ENCODE assay signal across 26 mouse cellular contexts in genomic region chr12:75748574-75748973, GRCm38 (mm10).
"Had no signal": no experiment of that assay in that cellular context is flagged by ENCODE, and none has a peak within 500 bp of the region (broad histone marks: within the 10 kb centered on the region; RNA-seq: fewer than 3 reads in every experiment).

No protein-coding gene starts in this region.

- DNase-seq: gastrocnemius, adult 2 months; gastrocnemius, postnatal 10 days; gastrocnemius, postnatal 25 days; heart, adult 18-20 months; heart, postnatal 10 days; heart, postnatal 4 days; kidney, adult 11 months; kidney, adult 2 months; kidney, adult 9 months; kidney, postnatal 14 days; kidney, postnatal 36 days; layer of hippocampus, adult 9-11 months; layer of hippocampus, postnatal 36 days; left cerebral cortex, postnatal 4 days had no signal

- H3K27me3 ChIP-seq: hindbrain, embryonic 12.5 days; kidney, embryonic 15.5 days; limb, embryonic 13.5 days; limb, embryonic 15.5 days had no signal

- H3K36me3 ChIP-seq: hindbrain, embryonic 10.5 days; hindbrain, embryonic 12.5 days; kidney, embryonic 15.5 days; limb, embryonic 13.5 days; limb, embryonic 15.5 days; liver, embryonic 12.5 days had no signal

- H3K4me2 ChIP-seq: heart, embryonic 11.5 days; hindbrain, embryonic 12.5 days; hindbrain, embryonic 14.5 days; kidney, embryonic 15.5 days; limb, embryonic 13.5 days; limb, embryonic 15.5 days; liver, embryonic 12.5 days had no signal

- ATAC-seq: hindbrain, embryonic 16.5 days; inflammation-experienced regulatory T-cells, adult 6 months; intestine, embryonic 16.5 days; liver, embryonic 12.5 days had no signal

- H3K9me3 ChIP-seq: hindbrain, embryonic 10.5 days; hindbrain, embryonic 12.5 days; kidney, embryonic 15.5 days; limb, embryonic 13.5 days; limb, embryonic 15.5 days; liver, embryonic 12.5 days had no signal

- H3K4me3 ChIP-seq: gastrocnemius, adult 2 months; hindbrain, embryonic 10.5 days; hindbrain, embryonic 12.5 days; kidney, embryonic 15.5 days; limb, embryonic 13.5 days; limb, embryonic 15.5 days; liver, embryonic 12.5 days had no signal

- H3K9ac ChIP-seq: hindbrain, embryonic 12.5 days; hindbrain, embryonic 14.5 days; kidney, embryonic 15.5 days; limb, embryonic 13.5 days; limb, embryonic 15.5 days; liver, embryonic 12.5 days had no signal

- H3K4me1 ChIP-seq: hindbrain, embryonic 10.5 days; hindbrain, embryonic 12.5 days; kidney, embryonic 15.5 days; limb, embryonic 13.5 days; limb, embryonic 15.5 days had no signal

- H3K27ac ChIP-seq: gastrocnemius, adult 2 months; hindbrain, embryonic 10.5 days; hindbrain, embryonic 12.5 days; hindbrain, embryonic 14.5 days; kidney, embryonic 15.5 days; kidney, postnatal 0 days; limb, embryonic 13.5 days; limb, embryonic 15.5 days; liver, embryonic 12.5 days had no signal
